Mouse (Mus musculus) bone marrow macrophage, adult 2 months (primary cell): Measurements from ENCODE around the gene Trafd1.

Source experiments
- CTCF ChIP-seq: IDR thresholded peaks from 2 replicates; pipeline ENCODE4 v1.5.1; 2012; ENCODE audit warnings: low read depth, mild to moderate bottlenecking, low read length, moderate library complexity
- POLR2A ChIP-seq: IDR thresholded peaks from 2 replicates; pipeline ENCODE4 v1.6.1; 2012; ENCODE audit warnings: mild to moderate bottlenecking, low read depth, low read length, borderline replicate concordance

DNA sequence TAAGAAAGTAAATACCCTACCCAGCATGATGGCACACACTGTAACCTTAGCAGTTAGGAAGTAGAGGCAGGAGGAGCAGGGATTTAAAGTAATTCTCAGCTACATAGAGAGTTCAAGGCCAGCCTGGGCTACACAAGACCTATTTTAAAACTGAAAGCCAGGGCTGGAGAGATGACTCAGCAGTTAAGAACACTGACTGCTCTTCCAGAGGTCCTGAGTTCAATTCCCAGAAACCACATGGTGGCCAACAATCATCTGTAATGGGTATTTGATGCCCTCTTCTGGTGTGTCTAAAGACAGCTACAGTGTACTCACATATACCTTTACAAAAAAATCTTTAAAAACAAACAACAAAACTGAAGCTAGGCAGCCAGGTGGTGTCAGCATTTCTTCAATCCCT is 4.3 kb upstream of the Trafd1 start:
- TF ChIP-seq CTCF, result no peak
- no peak for TF ChIP-seq POLR2A
